Mouse (Mus musculus) lung, postnatal 0 days (tissue): ENCODE data around the gene Gpr1.

ENCODE experiments used
- CTCF ChIP-seq: IDR thresholded peaks from 2 replicates; pipeline ENCODE4 v1.5.1; 2016; ENCODE audit warnings: antibody characterized with exemption, mild to moderate bottlenecking
- EP300 ChIP-seq: IDR thresholded peaks from 2 replicates; pipeline ENCODE4 v1.6.1; 2016; ENCODE audit warnings: antibody characterized with exemption, mild to moderate bottlenecking, control low read depth

- TF ChIP-seq EP300 (no peak), CTCF (no peak)
These were observed 33.6 kb upstream of the Gpr1 start for GRCm38 (mm10) chr1:63247831-63248359.
